ENCODE assay signal across 21 mouse cellular contexts in genomic region chr1:138798110-138798509, GRCm38 (mm10). TPM values are rescaled to one million over a fixed set of nuclear protein-coding genes. Genes with fewer than 3 reads are reported as not detected.
A peak's percentile ranks its signal among the peaks of the same experiment; 100 is the strongest.
DNase-seq lines count a peak whose midpoint lies in the region; ATAC-seq and TF ChIP-seq lines count a peak whose summit lies in the region.
"Had no signal": no experiment of that assay in that cellular context is flagged by ENCODE, and none has a peak within 500 bp of the region (broad histone marks: within the 10 kb centered on the region; RNA-seq: fewer than 3 reads in every experiment).

No protein-coding gene starts in this region.

- DNase-seq in Muller cell, postnatal 12 days (ENCODE audit: inconsistent ontology term) = peak; percentile 37
- peak; percentile 21 for DNase-seq in brain, embryonic 14.5 days (ENCODE audit: low read depth)
- DNase-seq in right cerebral cortex, postnatal 36 days (ENCODE audit: low spot score in 2 of 2) = no peak
- DNase-seq: adrenal gland, adult 8-10 months; adrenal gland, postnatal 14 days; adrenal gland, postnatal 36 days; cerebellum, adult 11 months; cerebellum, adult 18-20 months; cerebellum, adult 8-10 months; cerebellum, adult 9-11 months; cerebellum, postnatal 14 days; cerebellum, postnatal 36 days; embryo, embryonic 11 days had no signal

- no peak overlapping the region for H3K27ac ChIP-seq in forebrain, embryonic 16.5 days (ENCODE audit: low read length)
- no peak overlapping the region for H3K27ac ChIP-seq in forebrain, embryonic 12.5 days
- H3K27ac ChIP-seq: embryonic facial prominence, embryonic 13.5 days; embryonic facial prominence, embryonic 15.5 days; forebrain, embryonic 13.5 days had no signal

- TF ChIP-seq POLR2A in brain, embryonic 14.5 days (IDR thresholded peaks at IDR 0.05; ENCODE audit: borderline replicate concordance, extremely low read depth, insufficient read depth, insufficient read length, poor library complexity, severe bottlenecking) = no peak

- H3K9ac ChIP-seq in forebrain, embryonic 16.5 days (replicated peaks; ENCODE audit: low read depth, low read length) = no peak overlapping the region
- H3K9ac ChIP-seq in forebrain, embryonic 12.5 days = no peak overlapping the region
- H3K9ac ChIP-seq: embryonic facial prominence, embryonic 13.5 days; embryonic facial prominence, embryonic 15.5 days; forebrain, embryonic 13.5 days had no signal

- WGBS in forebrain, embryonic 16.5 days = 69% methylated on average over 5 of the region's 5 CpGs
- 89% methylated on average over 5 of the region's 5 CpGs for WGBS in forebrain, embryonic 12.5 days

- no peaks in the 10 kb centered on the region for H3K9me3 ChIP-seq in forebrain, embryonic 16.5 days (ENCODE audit: control insufficient read depth, low read length)
- no peaks in the 10 kb centered on the region for H3K9me3 ChIP-seq in forebrain, embryonic 12.5 days
- H3K9me3 ChIP-seq: embryonic facial prominence, embryonic 13.5 days; embryonic facial prominence, embryonic 15.5 days; forebrain, embryonic 13.5 days had no signal

- ATAC-seq in forebrain, embryonic 16.5 days = 0 out of 2 replicates have a peak, but pooled peaks have one; percentile 57
- no peak for ATAC-seq in forebrain, embryonic 12.5 days (ENCODE audit: low FRiP score)
- ATAC-seq: activated CD4-positive, CD25-positive, alpha-beta regulatory T cell, adult 4 months; forebrain, embryonic 13.5 days; Patski had no signal

- no peak for TF ChIP-seq CTCF in brain, embryonic 14.5 days (IDR thresholded peaks at IDR 0.05; ENCODE audit: borderline replicate concordance, extremely low read depth, insufficient read depth, insufficient read length)

- H3K27me3 ChIP-seq in forebrain, embryonic 16.5 days (replicated peaks; ENCODE audit: control insufficient read depth, insufficient read depth, low read length) = no peaks in the 10 kb centered on the region
- H3K27me3 ChIP-seq in forebrain, embryonic 12.5 days = no peaks in the 10 kb centered on the region
- H3K27me3 ChIP-seq: embryonic facial prominence, embryonic 13.5 days; embryonic facial prominence, embryonic 15.5 days; forebrain, embryonic 13.5 days; Patski had no signal

- no peaks in the 10 kb centered on the region for H3K36me3 ChIP-seq in forebrain, embryonic 16.5 days (ENCODE audit: control insufficient read depth, insufficient read depth)
- no peaks in the 10 kb centered on the region for H3K36me3 ChIP-seq in forebrain, embryonic 12.5 days (replicated peaks)
- H3K36me3 ChIP-seq: embryonic facial prominence, embryonic 13.5 days; embryonic facial prominence, embryonic 15.5 days had no signal

- no peak overlapping the region for H3K4me3 ChIP-seq in forebrain, embryonic 16.5 days (replicated peaks; ENCODE audit: low read length)
- no peak overlapping the region for H3K4me3 ChIP-seq in forebrain, embryonic 12.5 days (replicated peaks)
- H3K4me3 ChIP-seq: embryonic facial prominence, embryonic 13.5 days; embryonic facial prominence, embryonic 15.5 days; erythroblast, embryonic 14.5 days; forebrain, embryonic 13.5 days had no signal

- H3K4me2 ChIP-seq in forebrain, embryonic 16.5 days (ENCODE audit: low read length) = no peak overlapping the region
- no peak overlapping the region for H3K4me2 ChIP-seq in forebrain, embryonic 12.5 days
- H3K4me2 ChIP-seq: embryonic facial prominence, embryonic 13.5 days; embryonic facial prominence, embryonic 15.5 days; forebrain, embryonic 13.5 days had no signal

- no peaks in the 10 kb centered on the region for H3K4me1 ChIP-seq in forebrain, embryonic 16.5 days (replicated peaks; ENCODE audit: control insufficient read depth, insufficient read depth, low read length)
- H3K4me1 ChIP-seq in forebrain, embryonic 12.5 days = peaks cover 4% of the 10 kb centered on the region; the same call in 1 of the 2 replicates
- H3K4me1 ChIP-seq: embryonic facial prominence, embryonic 13.5 days; embryonic facial prominence, embryonic 15.5 days; forebrain, embryonic 13.5 days had no signal

RNA-seq across cellular contexts. Expression of gene Lhx9, which starts 50.3 kb away (rescaled TPM):
- polyA plus RNA-seq in forebrain, embryonic 16.5 days (2015; fragmentation: Nextera tagmentation; extraction: Ambion mirVana) = 8.5 and 17.0 TPM in 2 replicates
- 37.2 and 44.5 TPM in 2 replicates for polyA plus RNA-seq in forebrain, embryonic 12.5 days (2016; fragmentation: Nextera tagmentation; extraction: Ambion mirVana)
- polyA plus RNA-seq in brain, embryonic 14.5 days (2012; rRNA removed) = 62.8 and 83.9 TPM in 2 replicates
- polyA plus RNA-seq: activated CD4-positive, CD25-positive, alpha-beta regulatory T cell, adult 4 months; erythroblast, embryonic 14.5 days had no signal

RNA-seq across cellular contexts. Expression of gene 2310009B15Rik, which starts 58.5 kb away (rescaled TPM):
- polyA plus RNA-seq in forebrain, embryonic 16.5 days (2015; fragmentation: Nextera tagmentation; extraction: Ambion mirVana) = 23.0 and 26.4 TPM in 2 replicates
- 55.5 and 61.9 TPM in 2 replicates for polyA plus RNA-seq in forebrain, embryonic 12.5 days (2016; fragmentation: Nextera tagmentation; extraction: Ambion mirVana)
- 38.6 and 65.3 TPM in 2 replicates for polyA plus RNA-seq in brain, embryonic 14.5 days (2012; rRNA removed)

Comparison
In these comparisons a context has a peak if more than half of its experiments do, and no peak if none do; other contexts are left out.
1. DNase-seq: peak in Muller cell, postnatal 12 days (single experiment) and brain, embryonic 14.5 days (single experiment); none in right cerebral cortex, postnatal 36 days (0 of 2).